9 mouse cellular contexts compared by ENCODE assay signal in the genomic region with DNA sequence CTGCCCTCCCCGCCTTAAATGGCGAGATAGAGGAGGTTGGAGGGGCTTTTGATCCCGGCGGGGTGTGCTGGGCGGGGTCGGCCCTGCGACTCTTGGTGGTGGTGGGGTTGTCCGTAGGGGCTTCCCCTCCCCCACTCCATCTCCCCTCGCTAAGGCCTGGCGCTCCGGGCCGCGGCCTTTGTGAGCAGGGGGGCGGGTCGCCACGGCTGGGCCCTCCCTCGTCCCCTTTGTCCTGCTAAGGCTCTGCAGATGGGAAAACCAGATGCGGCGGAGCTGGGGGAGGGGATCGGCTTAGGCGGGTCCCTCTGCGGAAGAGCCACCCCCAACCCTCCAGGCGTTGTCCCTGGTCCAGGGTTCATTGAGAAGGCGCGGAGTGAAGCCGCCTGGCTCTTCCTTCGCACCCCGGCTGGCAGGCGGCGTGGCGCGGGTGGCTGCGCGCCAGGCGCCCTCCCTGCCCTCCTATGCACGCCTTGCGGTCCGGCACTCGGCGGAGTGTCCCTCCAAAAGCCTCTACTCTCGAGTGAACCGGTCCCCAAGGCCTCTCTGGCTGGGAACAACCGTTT. TPM values are rescaled to one million over a fixed set of nuclear protein-coding genes. Genes with fewer than 3 reads are reported as not detected.
DNase-seq lines count a peak whose midpoint lies in the region; ATAC-seq and TF ChIP-seq lines count a peak whose summit lies in the region.
"Had no signal": no experiment of that assay in that cellular context is flagged by ENCODE, and none has a peak within 500 bp of the region (broad histone marks: within the 10 kb centered on the region; RNA-seq: fewer than 3 reads in every experiment).

No protein-coding gene starts in this region.

- no peak for ATAC-seq in erythroblast, adult 5-6 weeks (replicated peaks; ENCODE audit: low FRiP score, poor library complexity, severe bottlenecking)
- peak; percentile 36; the same call in 1 of the 2 replicates for ATAC-seq in liver, embryonic 14.5 days (ENCODE audit: insufficient read depth)
- peak; percentile 36 for ATAC-seq in neural tube, embryonic 15.5 days (ENCODE audit: low FRiP score)
- no peak for ATAC-seq in megakaryocyte-erythroid progenitor cell, adult 5-6 weeks (replicated peaks; ENCODE audit: low FRiP score, low TSS enrichment, poor library complexity, severe bottlenecking)

- TF ChIP-seq EP300 in heart, adult 2 months (IDR thresholded peaks at IDR 0.05; ENCODE audit: insufficient read depth, low read depth, low read length), result 0 out of 2 replicates have a peak, but pooled peaks have one; percentile 62
- TF ChIP-seq EP300 in liver, embryonic 14.5 days (IDR thresholded peaks at IDR 0.05; ENCODE audit: low read depth), result no peak

- no peak for TF ChIP-seq CTCF in heart, adult 2 months (IDR thresholded peaks at IDR 0.05)
- TF ChIP-seq CTCF in kidney, adult 2 months (conservative IDR thresholded peaks at IDR 0.05; ENCODE audit: insufficient read depth, insufficient read length, low read depth, low read length), result no peak
- no peak for TF ChIP-seq CTCF in liver, embryonic 14.5 days (IDR thresholded peaks at IDR 0.05; ENCODE audit: low read depth)

- peaks cover 1% of the 10 kb centered on the region; the same call in 1 of the 2 replicates for H3K79me2 ChIP-seq in heart, adult 2 months (replicated peaks; ENCODE audit: control insufficient read depth, insufficient read depth, low read length)

- peak overlapping the region; percentile 59 for H3K4me3 ChIP-seq in erythroblast, embryonic 14.5 days (replicated peaks)
- H3K4me3 ChIP-seq in heart, adult 2 months, result peak overlapping the region; percentile 64
- H3K4me3 ChIP-seq in kidney, adult 2 months (ENCODE audit: insufficient read depth, low read depth, low read length), result peak overlapping the region; percentile 60
- peak overlapping the region; percentile 47 to 56 for H3K4me3 ChIP-seq in liver, embryonic 14.5 days (ENCODE audit: insufficient read depth in 1 of 2, low read depth in 2 of 2, low read length in 2 of 2)
- peak overlapping the region; percentile 72 for H3K4me3 ChIP-seq in neural tube, embryonic 15.5 days (replicated peaks)

- H3K27ac ChIP-seq in heart, adult 2 months, result peak overlapping the region; percentile 90
- peak overlapping the region; percentile 42; the same call in 1 of the 2 replicates for H3K27ac ChIP-seq in kidney, adult 2 months (ENCODE audit: insufficient read depth, low read depth, low read length)
- no peak overlapping the region; the same call in 1 of the 2 replicates for H3K27ac ChIP-seq in liver, embryonic 14.5 days
- H3K27ac ChIP-seq in neural tube, embryonic 15.5 days (replicated peaks), result peak overlapping the region; percentile 94

- peaks cover 76% of the 10 kb centered on the region for H3K27me3 ChIP-seq in erythroblast, embryonic 14.5 days (ENCODE audit: control insufficient read depth)
- H3K27me3 ChIP-seq in heart, adult 2 months (ENCODE audit: control insufficient read depth, insufficient read depth, low read length), result peaks cover 3% of the 10 kb centered on the region
- H3K27me3 ChIP-seq in kidney, adult 2 months (replicated peaks; ENCODE audit: control insufficient read depth, insufficient read depth, low read length), result peaks cover 4% of the 10 kb centered on the region; the same call in 1 of the 2 replicates
- H3K27me3 ChIP-seq in liver, embryonic 14.5 days (ENCODE audit: control insufficient read depth, insufficient read depth, low read length), result peaks cover 45% of the 10 kb centered on the region
- no peaks in the 10 kb centered on the region; the same call in 1 of the 2 replicates for H3K27me3 ChIP-seq in neural tube, embryonic 15.5 days (replicated peaks)

- peak; percentile 97 for DNase-seq in embryo, embryonic 10.5 days (ENCODE audit: low spot score)
- DNase-seq in heart, adult 2 months, result peak; percentile 90
- DNase-seq in kidney, adult 2 months, result peak; percentile 77
- DNase-seq in liver, embryonic 14.5 days (ENCODE audit: low read depth in 3 of 3, low spot score in 3 of 3), result no peak

- peak overlapping the region; percentile 63 for H3K9ac ChIP-seq in heart, adult 2 months (ENCODE audit: low read depth, low read length)
- peak overlapping the region; percentile 5; the same call in 1 of the 2 replicates for H3K9ac ChIP-seq in liver, embryonic 14.5 days (replicated peaks)
- peak overlapping the region; percentile 97 for H3K9ac ChIP-seq in neural tube, embryonic 15.5 days (replicated peaks)

- H3K9me3 ChIP-seq in erythroblast, embryonic 14.5 days (ENCODE audit: control insufficient read depth, low read length), result peaks cover 12% of the 10 kb centered on the region; the same call in 1 of the 2 replicates
- no peaks in the 10 kb centered on the region for H3K9me3 ChIP-seq in liver, embryonic 14.5 days (ENCODE audit: control insufficient read depth, low read length)
- no peaks in the 10 kb centered on the region for H3K9me3 ChIP-seq in neural tube, embryonic 15.5 days (replicated peaks)

- intact Hi-C loops in heart, adult 2 months (cut with DNase I), result loop anchor here (1.0 to 5.0 kb wide), 4 partner anchors 19 to 55 kb away; no protein-coding TSS in a partner anchor

- no peak for TF ChIP-seq POLR2A in heart, adult 2 months (IDR thresholded peaks at IDR 0.05; ENCODE audit: insufficient read depth, low read depth, low read length)
- TF ChIP-seq POLR2A in kidney, adult 2 months (IDR thresholded peaks at IDR 0.05; ENCODE audit: low read depth, low read length), result no peak

- 4% methylated on average over 43 of the region's 43 CpGs for WGBS in heart, adult 2 months
- 7% methylated on average over 42 of the region's 43 CpGs for WGBS in kidney, adult 2 months
- 4% methylated on average over 41 of the region's 43 CpGs for WGBS in liver, embryonic 14.5 days (ENCODE audit: insufficient replicate concordance)
- WGBS in neural tube, embryonic 15.5 days, result under 1% methylated on average over 36 of the region's 43 CpGs

- H3K4me1 ChIP-seq in erythroblast, embryonic 14.5 days (ENCODE audit: control insufficient read depth), result peaks cover 14% of the 10 kb centered on the region
- peaks cover 7% of the 10 kb centered on the region for H3K4me1 ChIP-seq in heart, adult 2 months (ENCODE audit: control insufficient read depth, insufficient read depth, low read length)
- H3K4me1 ChIP-seq in kidney, adult 2 months (ENCODE audit: control insufficient read depth, insufficient read depth, low read length), result no peaks in the 10 kb centered on the region
- peaks cover 0 to 2% of the 10 kb centered on the region in 2 experiments; a peak in 1 of 4 replicates for H3K4me1 ChIP-seq in liver, embryonic 14.5 days (replicated peaks; ENCODE audit: control insufficient read depth in 2 of 2, insufficient read depth in 2 of 2, low read length in 1 of 2)
- H3K4me1 ChIP-seq in neural tube, embryonic 15.5 days, result peaks cover 50% of the 10 kb centered on the region

- peak overlapping the region; percentile 57 for H3K4me2 ChIP-seq in liver, embryonic 14.5 days (ENCODE audit: low read depth)
- H3K4me2 ChIP-seq in neural tube, embryonic 15.5 days, result peak overlapping the region; percentile 97

- no peaks in the 10 kb centered on the region; the same call in 1 of the 2 replicates for H3K36me3 ChIP-seq in erythroblast, embryonic 14.5 days (ENCODE audit: control insufficient read depth)
- no peaks in the 10 kb centered on the region for H3K36me3 ChIP-seq in heart, adult 2 months (ENCODE audit: control insufficient read depth, insufficient read depth, low read length)
- no peaks in the 10 kb centered on the region for H3K36me3 ChIP-seq in kidney, adult 2 months (ENCODE audit: control insufficient read depth, insufficient read depth, low read length)
- H3K36me3 ChIP-seq in liver, embryonic 14.5 days (replicated peaks; ENCODE audit: control insufficient read depth, insufficient read depth, low read depth), result no peaks in the 10 kb centered on the region
- peaks cover 7% of the 10 kb centered on the region; the same call in 1 of the 2 replicates for H3K36me3 ChIP-seq in neural tube, embryonic 15.5 days
- H3K36me3 ChIP-seq: G1E had no signal

RNA-seq across cellular contexts. Expression of a gene that starts 1.8 kb away (rescaled TPM):
- polyA plus RNA-seq in erythroblast, embryonic 14.5 days (2012), result 0.36 and 0.46 TPM in 2 replicates
- not detected in 2 replicates for total RNA-seq in erythroblast, adult 5-6 weeks (2015; ENCODE audit: low replicate concordance)
- not detected in 2 replicates for total RNA-seq in erythroblast, adult 5-6 weeks (2017; ENCODE audit: low replicate concordance)
- total RNA-seq in heart, adult 2 months (2021), result 10 to 100 TPM; 18.7 to 22.5 TPM
- 37.0 and 47.7 TPM in 2 replicates for polyA plus RNA-seq in heart, adult 2 months (2012; rRNA removed)
- 23.1 and 28.5 TPM in 2 replicates for polyA plus RNA-seq in kidney, adult 2 months (2012; rRNA removed)
- polyA plus RNA-seq in liver, embryonic 14.5 days (2012; rRNA removed), result 21.1 and 25.3 TPM in 2 replicates
- 19.3 and 21.4 TPM in 2 replicates for polyA plus RNA-seq in liver, embryonic 14.5 days (2014; fragmentation: Nextera tagmentation; extraction: Ambion mirVana)
- polyA plus RNA-seq in neural tube, embryonic 15.5 days (2015; fragmentation: Nextera tagmentation; extraction: Ambion mirVana), result 385 and 432 TPM in 2 replicates
- 0.17 TPM in 1 of 2 replicates, not detected in the other for total RNA-seq in megakaryocyte-erythroid progenitor cell, adult 5-6 weeks (2014; fragmentation: Nextera tagmentation)
- 0.11 TPM in 1 of 2 replicates, not detected in the other for total RNA-seq in megakaryocyte-erythroid progenitor cell, adult 5-6 weeks (2017)
- total RNA-seq: G1E had no signal
- polyA plus RNA-seq: G1E had no signal

RNA-seq across cellular contexts. Expression of a gene that starts 55.4 kb away (rescaled TPM):
- 326 and 442 TPM in 2 replicates for polyA plus RNA-seq in erythroblast, embryonic 14.5 days (2012)
- total RNA-seq in erythroblast, adult 5-6 weeks (2015; ENCODE audit: low replicate concordance), result 4,143 and 4,236 TPM in 2 replicates
- 1,451 and 2,396 TPM in 2 replicates for total RNA-seq in erythroblast, adult 5-6 weeks (2017; ENCODE audit: low replicate concordance)
- 100 to 1,000 TPM; 679 to 987 TPM for total RNA-seq in heart, adult 2 months (2021)
- 1,148 and 1,181 TPM in 2 replicates for polyA plus RNA-seq in heart, adult 2 months (2012; rRNA removed)
- polyA plus RNA-seq in kidney, adult 2 months (2012; rRNA removed), result 2,111 and 2,511 TPM in 2 replicates
- 776 and 920 TPM in 2 replicates for polyA plus RNA-seq in liver, embryonic 14.5 days (2012; rRNA removed)
- polyA plus RNA-seq in liver, embryonic 14.5 days (2014; fragmentation: Nextera tagmentation; extraction: Ambion mirVana), result 7,259 and 7,802 TPM in 2 replicates
- polyA plus RNA-seq in neural tube, embryonic 15.5 days (2015; fragmentation: Nextera tagmentation; extraction: Ambion mirVana), result 12,525 and 12,918 TPM in 2 replicates
- 1,959 and 3,523 TPM in 2 replicates for total RNA-seq in megakaryocyte-erythroid progenitor cell, adult 5-6 weeks (2014; fragmentation: Nextera tagmentation)
- total RNA-seq in megakaryocyte-erythroid progenitor cell, adult 5-6 weeks (2017), result 1,717 and 2,932 TPM in 2 replicates

Comparison
In these comparisons a context has a peak if more than half of its experiments do, and no peak if none do; other contexts are left out.
1. ATAC-seq: peak in liver, embryonic 14.5 days (single experiment) and neural tube, embryonic 15.5 days (single experiment); none in erythroblast, adult 5-6 weeks (single experiment) and megakaryocyte-erythroid progenitor cell, adult 5-6 weeks (single experiment).
2. DNase-seq: peak in embryo, embryonic 10.5 days (single experiment), heart, adult 2 months (2 of 2) and kidney, adult 2 months (single experiment); none in liver, embryonic 14.5 days (0 of 3).
3. H3K9ac ChIP-seq: peak in every context shown above with its lines; median percentile 97 in neural tube, embryonic 15.5 days; 63 in heart, adult 2 months; 5 in liver, embryonic 14.5 days.
4. RNA of a gene that starts 1.8 kb away (polyA plus RNA-seq): 385 to 432 TPM in neural tube, embryonic 15.5 days, 37.0 to 47.7 TPM in heart, adult 2 months, 23.1 to 28.5 TPM in kidney, adult 2 months and 19.3 to 25.3 TPM in liver, embryonic 14.5 days; 0.36 to 0.46 TPM in erythroblast, embryonic 14.5 days; every median in the first group is over 10 times any median in the second.
5. Peak in every context shown above with its lines, with median percentiles within 50 percentile points of each other: H3K4me3 ChIP-seq.